Mouse (Mus musculus) CH12.LX (cell line): ENCODE data around the gene Ccdc141. TPM values are rescaled to one million over a fixed set of nuclear protein-coding genes. Genes with fewer than 3 reads are reported as not detected.

ENCODE experiments used
- DNase-seq: peaks from one replicate; pipeline ENCODE4 v3.0.0-alpha.2; 2013; ENCODE audit errors: extremely low read depth
- H3K27ac ChIP-seq: 2 replicates; pipeline ENCODE4 v1.5.1; 2012; ENCODE audit warnings: low read depth, mild to moderate bottlenecking, control low read depth, moderate library complexity; ENCODE audit not compliant: insufficient read depth
- H3K27me3 ChIP-seq: replicated peaks from 2 replicates; pipeline ENCODE3; 2012; ENCODE audit warnings: inconsistent platforms
- H3K36me3 ChIP-seq, 2 experiments: replicated peaks in 1 of 2; 2 replicates each; pipeline versions ENCODE3 to v1.6.1; 2012; ENCODE audit warnings: inconsistent platforms in 1 of 2, low read length in 1 of 2, mild to moderate bottlenecking in 1 of 2, mixed read lengths in 1 of 2, moderate library complexity in 1 of 2; ENCODE audit not compliant: control insufficient read depth in 1 of 2, insufficient read depth in 1 of 2
- H3K4me1 ChIP-seq, 2 experiments: 2 replicates each; pipeline ENCODE4 v1.6.1; 2012; ENCODE audit warnings: inconsistent platforms in 1 of 2, moderate library complexity in 1 of 2; ENCODE audit not compliant: insufficient read depth in 2 of 2, control insufficient read depth in 1 of 2
- H3K4me2 ChIP-seq: 2 replicates; pipeline ENCODE4 v1.6.1; 2012; ENCODE audit warnings: low read depth, mild to moderate bottlenecking, control low read depth; ENCODE audit not compliant: poor library complexity, insufficient read depth, severe bottlenecking
- H3K4me3 ChIP-seq, 3 experiments: fragments of 150-350 bp in 1 of 3; sonication (generic) in 1 of 3; replicated peaks in 1 of 3; 2 replicates each; pipeline versions ENCODE3 to v1.5.1; 2011 to 2012; ENCODE audit warnings: low read depth in 2 of 3, low read length in 2 of 3, mild to moderate bottlenecking in 2 of 3, moderate library complexity in 2 of 3, control low read depth in 1 of 3, improper control_type of control experiment in 1 of 3, inconsistent platforms in 1 of 3, mixed read lengths in 1 of 3; ENCODE audit not compliant: poor library complexity in 1 of 3
- H3K79me2 ChIP-seq: replicated peaks from 2 replicates; pipeline ENCODE4 v1.6.1; 2012; ENCODE audit warnings: mild to moderate bottlenecking, moderate library complexity; ENCODE audit not compliant: control insufficient read depth, poor library complexity, insufficient read depth, severe bottlenecking; ENCODE audit errors: extremely low read depth
- H3K9ac ChIP-seq: 2 replicates; pipeline ENCODE4 v1.6.1; 2012; ENCODE audit warnings: low read depth, mild to moderate bottlenecking, control low read depth, moderate library complexity; ENCODE audit not compliant: insufficient read depth
- H3K9me3 ChIP-seq: replicated peaks from 2 replicates; pipeline ENCODE3; 2012; ENCODE audit warnings: low read length, inconsistent platforms, mixed read lengths
- CTCF ChIP-seq, 2 experiments: IDR thresholded peaks in 1 of 2; conservative IDR thresholded peaks in 1 of 2; 2 replicates each; pipeline ENCODE4 v1.5.1; 2011 to 2012; ENCODE audit warnings: low read depth in 2 of 2, low read length in 2 of 2, improper control_type of control experiment in 1 of 2, inconsistent platforms in 1 of 2, mild to moderate bottlenecking in 1 of 2, moderate library complexity in 1 of 2
- ETS1 ChIP-seq: conservative IDR thresholded peaks from 2 replicates; pipeline ENCODE4 v1.6.1; 2012; ENCODE audit warnings: low read depth, mild to moderate bottlenecking, inconsistent platforms, low read length, improper control_type of control experiment, moderate library complexity
- HCFC1 ChIP-seq: IDR thresholded peaks from 2 replicates; pipeline ENCODE4 v1.6.1; 2012; ENCODE audit warnings: low read depth, mild to moderate bottlenecking, inconsistent platforms, low read length, improper control_type of control experiment
- JUN ChIP-seq: IDR thresholded peaks from 2 replicates; pipeline ENCODE4 v1.6.1; 2011; ENCODE audit warnings: low read depth, mild to moderate bottlenecking, low read length, improper control_type of control experiment, moderate library complexity; ENCODE audit not compliant: insufficient read depth
- JUND ChIP-seq: conservative IDR thresholded peaks from 2 replicates; pipeline ENCODE4 v1.6.1; 2011; ENCODE audit warnings: low read depth, low read length, improper control_type of control experiment
- MAZ ChIP-seq: IDR thresholded peaks from 2 replicates; pipeline ENCODE4 v1.6.1; 2012; ENCODE audit warnings: low read depth, mild to moderate bottlenecking, inconsistent platforms, low read length, improper control_type of control experiment, moderate library complexity
- MEF2A ChIP-seq: IDR thresholded peaks from 2 replicates; pipeline ENCODE4 v1.6.1; 2014; ENCODE audit warnings: low read depth, mild to moderate bottlenecking, inconsistent platforms, low read length, improper control_type of control experiment, borderline replicate concordance
- NRF1 ChIP-seq: IDR thresholded peaks from 2 replicates; pipeline ENCODE4 v1.6.1; 2014; ENCODE audit warnings: low read depth, mild to moderate bottlenecking, inconsistent platforms, low read length, improper control_type of control experiment, moderate library complexity
- RAD21 ChIP-seq: IDR thresholded peaks from 2 replicates; pipeline ENCODE4 v1.6.1; 2011; ENCODE audit warnings: low read depth, mild to moderate bottlenecking, low read length, improper control_type of control experiment, moderate library complexity
- RCOR1 ChIP-seq: conservative IDR thresholded peaks from 2 replicates; pipeline ENCODE4 v1.6.1; 2012; ENCODE audit warnings: low read depth, mild to moderate bottlenecking, inconsistent platforms, low read length, improper control_type of control experiment
- SIN3A ChIP-seq: IDR thresholded peaks from 2 replicates; pipeline ENCODE4 v1.6.1; 2012; ENCODE audit warnings: low read length, improper control_type of control experiment, inconsistent platforms
- SMC3 ChIP-seq: IDR thresholded peaks from 2 replicates; pipeline ENCODE4 v1.6.1; 2011; ENCODE audit warnings: low read depth, low read length, improper control_type of control experiment
- USF1 ChIP-seq: IDR thresholded peaks from 2 replicates; pipeline ENCODE4 v1.6.1; 2014; ENCODE audit warnings: low read depth, mild to moderate bottlenecking, inconsistent platforms, low read length, improper control_type of control experiment
- USF2 ChIP-seq: conservative IDR thresholded peaks from 2 replicates; pipeline ENCODE4 v1.6.1; 2011; ENCODE audit warnings: low read depth, low read length, improper control_type of control experiment
- ZC3H11A ChIP-seq: IDR thresholded peaks from 2 replicates; pipeline ENCODE4 v1.6.1; 2012; ENCODE audit warnings: low read depth, mild to moderate bottlenecking, inconsistent platforms, low read length, improper control_type of control experiment
- ZMIZ1 ChIP-seq: IDR thresholded peaks from 2 replicates; pipeline ENCODE4 v1.6.1; 2012; ENCODE audit warnings: low read depth, mild to moderate bottlenecking, inconsistent platforms, low read length, improper control_type of control experiment
- dilution Hi-C: fragments of 300-500 bp; cut with MboI; formaldehyde crosslinking; loops from 2 replicates; pipeline ENCODE4 v1.14.3; 2020; ENCODE audit warnings: low sequenced_read_pairs; ENCODE audit not compliant: extremely low pct_unique_long_range_greater_than_20kb, extremely low pct_ligation_motif_present
- in situ Hi-C: fragments of 300-500 bp; cut with MboI; formaldehyde crosslinking; loops from 3 replicates; pipeline ENCODE4 v1.14.3; 2019; ENCODE audit warnings: low sequenced_read_pairs, low pct_ligation_motif_present, low pct_unique_long_range_greater_than_20kb, mixed read lengths
- polyA plus RNA-seq: library from polyadenylated mRNA; unstranded; fragments of >175 nt; gene quantifications from 2 replicates; pipeline ENCODE4 v1.2.1, GENCODE M21; 2012; ENCODE audit warnings: low read depth; ENCODE audit not compliant: insufficient read length
- total RNA-seq, 2 experiments: library from RNA; depleted of rRNA; stranded (reverse); fragments of 300-350 nt in 1 of 2; fragments of >200 nt in 1 of 2; gene quantifications; 2 replicates each; pipeline ENCODE4 v1.2.3; 2012 to 2014

Gene Ccdc141
- total and polyA plus RNA-seq, 3 experiments, result not detected

DNA sequence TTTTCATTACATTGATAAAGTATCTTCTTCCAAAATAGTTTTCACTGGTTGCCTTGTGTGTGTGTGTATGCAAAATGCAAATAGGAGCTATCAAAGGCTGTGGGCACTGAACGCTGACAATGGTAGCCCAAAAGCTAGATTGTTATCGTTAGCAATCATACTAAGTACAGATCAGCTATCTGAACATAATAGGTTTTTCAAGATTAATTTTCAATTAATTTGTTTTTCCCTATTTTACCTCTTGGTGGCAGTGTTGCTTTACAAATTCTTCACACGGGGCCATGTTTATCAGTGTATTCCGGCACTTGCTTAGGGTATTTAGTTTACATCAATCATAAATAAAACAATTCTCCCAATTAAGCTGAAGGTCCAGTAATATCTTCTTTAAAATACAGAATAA, 199.8 kb downstream of the Ccdc141 start:
- TF ChIP-seq SIN3A, result no peak
- peak; percentile 82 for TF ChIP-seq RAD21
- TF ChIP-seq CTCF (conservative IDR thresholded peaks at IDR 0.05 in 1 of 2, IDR thresholded peaks at IDR 0.05 in 1 of 2; ENCODE audit: low read depth in 2 of 2, low read length in 2 of 2), result peak; percentile 22 to 76; a peak in 3 of 4 replicates
- no peak for TF ChIP-seq HCFC1
- TF ChIP-seq SMC3, result peak; percentile 43
- TF ChIP-seq, all 38 proteins: peak for 3
- peak; percentile 29 for DNase-seq
- Histone ChIP-seq H3K9me3 (no peaks in the 10 kb centered on the region), H3K4me3 (no peak overlapping the region), H3K79me2 (no peaks in the 10 kb centered on the region), H3K9ac (no peak overlapping the region), H3K4me2 (no peak overlapping the region), H3K36me3 (no peaks in the 10 kb centered on the region), H3K27me3 (no peaks in the 10 kb centered on the region), H3K4me1 (no peaks in the 10 kb centered on the region), H3K27ac (no peak overlapping the region)
- in situ Hi-C loops, result no loop called here
- dilution Hi-C loops, result no loop called here

DNA sequence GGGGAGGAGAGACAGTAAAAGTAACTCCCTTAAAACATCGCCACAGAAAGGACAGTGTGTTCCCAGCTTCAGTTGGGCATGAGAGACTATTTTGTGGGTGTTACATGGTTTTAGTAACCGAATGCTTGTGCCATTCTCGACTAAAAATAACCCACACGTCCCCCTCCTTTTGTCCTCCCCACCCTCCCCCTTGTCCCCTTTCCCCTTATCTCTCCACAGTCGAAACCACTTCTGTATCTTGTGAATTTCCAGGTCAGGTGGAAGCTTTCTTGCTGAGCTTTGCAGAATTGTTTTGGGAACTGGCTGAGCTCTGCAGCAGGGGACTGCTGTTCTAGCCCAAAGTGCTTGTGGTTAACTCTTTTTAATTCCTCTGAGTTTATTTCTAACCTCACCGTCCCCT, 200.2 kb downstream of the Ccdc141 start:
- Histone ChIP-seq H3K4me1 (no peaks in the 10 kb centered on the region), H3K27me3 (no peaks in the 10 kb centered on the region), H3K27ac (no peak overlapping the region)
- DNase-seq, result no peak
- no peak for TF ChIP-seq CTCF (conservative IDR thresholded peaks at IDR 0.05 in 1 of 2, IDR thresholded peaks at IDR 0.05 in 1 of 2; ENCODE audit: low read depth in 2 of 2, low read length in 2 of 2)
- TF ChIP-seq, all 38 proteins: peak for 0
- in situ Hi-C loops, result no loop called here
- no peaks in the 10 kb centered on the region for H3K9me3 ChIP-seq
- no peak overlapping the region for H3K4me2 ChIP-seq
- dilution Hi-C loops, result no loop called here
- H3K36me3 ChIP-seq, result no peaks in the 10 kb centered on the region
- no peak overlapping the region for H3K9ac ChIP-seq
- H3K4me3 ChIP-seq, result no peak overlapping the region
- no peaks in the 10 kb centered on the region for H3K79me2 ChIP-seq

DNA sequence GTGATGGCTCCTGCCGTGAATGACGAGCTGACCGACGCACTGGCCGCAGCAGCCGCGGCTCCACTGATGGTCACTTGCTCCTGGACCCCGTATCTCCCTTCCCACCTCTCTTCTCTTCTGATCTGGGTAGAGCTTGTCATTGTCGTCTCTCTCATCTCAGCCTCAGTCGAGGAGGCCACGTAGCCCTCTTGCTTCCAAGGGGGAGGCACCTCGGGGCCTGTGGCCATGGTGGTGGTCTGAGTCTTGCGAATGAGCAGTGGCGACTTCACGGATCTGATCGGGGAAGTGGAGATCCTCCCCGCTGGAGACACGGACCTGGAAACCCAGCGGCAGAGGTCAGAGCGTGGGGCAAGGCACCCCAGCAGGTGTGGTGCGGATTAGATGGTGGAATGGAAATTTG, 200.8 kb downstream of the Ccdc141 start:
- no peaks in the 10 kb centered on the region for H3K9me3 ChIP-seq

DNA sequence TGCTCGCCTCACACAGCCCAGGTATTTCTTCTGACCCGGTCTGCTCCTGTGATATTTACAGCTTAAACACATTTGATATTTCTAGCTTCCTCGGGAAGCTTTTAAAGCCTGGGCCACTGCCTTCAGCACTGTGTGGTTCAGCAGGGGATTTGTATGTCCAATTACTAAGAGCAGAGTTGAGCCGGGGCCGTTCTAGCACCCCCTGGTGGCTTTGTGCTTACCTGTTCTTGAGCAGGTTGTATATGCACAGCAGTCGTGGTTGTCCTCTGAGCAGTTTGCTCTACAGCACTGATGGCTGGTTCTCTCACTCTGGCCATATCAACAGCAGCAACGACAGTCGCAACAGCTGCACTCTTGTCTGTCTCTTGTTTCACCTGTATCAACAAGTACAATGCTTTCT, 201.5 kb downstream of the Ccdc141 start:
- no peak overlapping the region for H3K27ac ChIP-seq
- in situ Hi-C loops, result loop anchor here (5.0 to 10.0 kb wide), 2 partner anchors 37 to 736 kb away; no protein-coding TSS in a partner anchor
- H3K4me2 ChIP-seq, result no peak overlapping the region
- no peaks in the 10 kb centered on the region for H3K27me3 ChIP-seq
- no peak for TF ChIP-seq MEF2A
- no peak for TF ChIP-seq MAZ
- TF ChIP-seq USF2, result no peak
- TF ChIP-seq ZC3H11A, result no peak
- TF ChIP-seq CTCF (conservative IDR thresholded peaks at IDR 0.05 in 1 of 2, IDR thresholded peaks at IDR 0.05 in 1 of 2; ENCODE audit: low read depth in 2 of 2, low read length in 2 of 2), result peak; percentile 71 to 93; a peak in 3 of 4 replicates
- no peak for TF ChIP-seq ETS1
- TF ChIP-seq JUND, result no peak
- TF ChIP-seq NRF1, result no peak
- TF ChIP-seq RAD21, result peak; percentile 58
- peak; percentile 96 for TF ChIP-seq SMC3
- H3K79me2 ChIP-seq, result no peaks in the 10 kb centered on the region
- no peaks in the 10 kb centered on the region for H3K9me3 ChIP-seq
- no peak overlapping the region for H3K9ac ChIP-seq
- H3K36me3 ChIP-seq, result no peaks in the 10 kb centered on the region
- dilution Hi-C loops, result no loop called here
- H3K4me1 ChIP-seq, result no peaks in the 10 kb centered on the region
- no peak overlapping the region for H3K4me3 ChIP-seq
- peak; percentile 82 for DNase-seq

More for the DNA sequence above, 200.8 kb downstream of the Ccdc141 start:
- Histone ChIP-seq H3K4me3 (no peak overlapping the region), H3K4me2 (no peak overlapping the region), H3K9ac (no peak overlapping the region), H3K27me3 (no peaks in the 10 kb centered on the region)
- TF ChIP-seq RCOR1, result no peak
- no peak for TF ChIP-seq ZMIZ1
- no peak for TF ChIP-seq USF1
- TF ChIP-seq JUN, result no peak
- TF ChIP-seq, all 38 proteins: peak for 0
- no peak for DNase-seq
- dilution Hi-C loops, result no loop called here
- Histone ChIP-seq H3K4me1 (no peaks in the 10 kb centered on the region), H3K27ac (no peak overlapping the region), H3K36me3 (no peaks in the 10 kb centered on the region), H3K79me2 (no peaks in the 10 kb centered on the region)
- in situ Hi-C loops, result loop anchor here (5.0 to 10.0 kb wide), 2 partner anchors 37 to 735 kb away; no protein-coding TSS in a partner anchor
